Mouse (Mus musculus) gastrocnemius, adult 2 months (tissue): ENCODE results near the gene Nr1h3. TPM values are rescaled to one million over a fixed set of nuclear protein-coding genes. Genes with fewer than 3 reads are reported as not detected.

Experiments used
- DNase-seq: peaks from one replicate; pipeline ENCODE4 v3.0.0; 2022
- H3K27ac ChIP-seq: fragments of 200-600 bp; 2 replicates; pipeline ENCODE4 v1.8.1; 2022; ENCODE audit warnings: mild to moderate bottlenecking
- H3K4me3 ChIP-seq: fragments of 200-600 bp; 2 replicates; pipeline ENCODE4 v1.8.1; 2022; ENCODE audit warnings: mild to moderate bottlenecking, moderate library complexity
- CTCF ChIP-seq: fragments of 200-600 bp; IDR thresholded peaks from 2 replicates; pipeline ENCODE4 v1.8.1; 2022; ENCODE audit warnings: antibody characterized with exemption, mild to moderate bottlenecking, moderate library complexity
- intact Hi-C: fragments of 180-260 bp; cut with DNase I; formaldehyde crosslinking; loops from one replicate; pipeline ENCODE4 v1.15.1; 2025
- total RNA-seq, 2 experiments: library from RNA; stranded (reverse); gene quantifications; 2 replicates each; pipeline ENCODE4 v1.2.3; 2021

Nr1h3 gene
- total RNA-seq, 2 experiments from 2014 or later, result 26.8 to 26.9 TPM

DNA sequence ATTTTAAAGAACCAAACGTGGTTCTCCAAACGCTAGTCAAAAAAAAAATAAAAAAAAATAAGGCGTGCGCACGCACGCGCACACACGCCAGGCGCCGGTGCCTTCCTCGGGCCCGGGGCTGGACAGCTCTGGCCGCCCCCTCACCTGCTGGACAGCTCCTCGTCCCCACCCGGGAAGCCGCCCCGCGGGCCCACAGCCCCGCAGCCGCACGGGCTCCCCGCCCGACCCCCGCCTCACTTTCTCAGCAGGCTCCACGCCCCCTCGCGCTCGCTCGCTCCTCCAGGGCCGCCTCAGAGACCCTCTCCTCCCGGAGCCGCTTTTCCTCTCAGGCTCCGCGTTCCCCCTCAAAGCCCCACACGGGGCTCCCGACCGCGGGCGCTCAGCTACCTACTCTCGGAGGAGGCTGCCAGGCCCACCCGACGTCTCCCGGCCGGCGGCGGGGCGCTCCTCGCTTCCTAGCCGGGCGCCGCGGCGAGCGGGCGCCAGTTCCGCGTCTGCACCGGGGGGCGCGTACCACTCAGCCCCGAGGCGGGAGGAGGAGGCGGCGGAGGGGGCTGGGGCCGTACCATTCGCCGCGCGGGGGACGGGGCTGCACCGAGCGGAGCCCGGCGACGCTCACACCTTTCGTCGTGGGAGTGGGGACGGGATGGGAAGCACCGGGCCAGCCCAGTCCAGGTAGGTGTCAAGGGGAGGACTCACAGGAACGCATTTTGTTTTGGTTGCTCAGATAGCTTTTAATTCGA, 20.1 kb downstream of the Nr1h3 start:
- intact Hi-C loops, result no loop called here
- Histone ChIP-seq H3K4me3 (peak overlapping the region; percentile 90), H3K27ac (peak overlapping the region; percentile 76)
- no peak for TF ChIP-seq CTCF
- DNase-seq, result peak; percentile 71

DNA sequence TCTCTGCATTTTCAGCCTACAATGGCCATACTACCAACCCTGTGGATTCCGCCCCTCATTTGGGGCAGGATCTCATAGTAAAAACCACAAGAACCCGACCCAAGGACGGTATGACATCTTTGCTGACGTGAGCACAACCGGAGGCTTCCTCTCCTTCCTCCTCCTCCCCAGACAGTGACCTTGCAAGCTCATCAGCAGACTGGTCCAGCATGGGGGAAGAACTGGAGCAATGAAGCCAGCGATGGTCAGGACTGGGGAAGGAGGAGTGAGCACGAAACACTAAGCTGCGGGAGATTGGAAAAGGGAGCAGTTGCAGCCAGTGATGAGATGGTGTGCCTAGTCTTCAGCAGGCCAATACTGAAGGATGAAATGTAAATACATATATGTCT, 20.6 kb downstream of the Nr1h3 start:
- no peak overlapping the region; the same call in 1 of the 2 replicates for H3K27ac ChIP-seq
- intact Hi-C loops, result no loop called here
- TF ChIP-seq CTCF, result no peak
- DNase-seq, result no peak
- peak overlapping the region; percentile 90 for H3K4me3 ChIP-seq

DNA sequence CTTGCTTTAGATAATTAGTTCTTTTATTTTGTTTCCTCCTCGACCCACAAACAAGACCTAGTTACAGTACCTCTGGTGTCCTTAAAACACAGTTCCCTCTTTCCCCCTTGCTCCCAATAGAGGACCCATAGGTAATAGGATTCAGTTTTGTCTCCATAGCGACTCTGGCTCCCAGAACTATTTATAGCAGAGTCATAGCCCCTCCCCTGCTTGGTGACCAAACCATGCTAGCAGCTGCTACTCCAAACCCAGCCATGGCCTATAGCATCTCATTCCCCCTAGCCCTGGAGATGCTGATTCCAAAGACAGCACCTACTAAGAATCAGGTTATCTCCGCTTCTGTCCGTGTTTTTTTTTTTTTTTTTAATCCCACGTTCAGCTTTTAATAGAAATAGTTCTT, 21.9 kb downstream of the Nr1h3 start:
- intact Hi-C loops, result no loop called here
- H3K4me3 ChIP-seq, result no peak overlapping the region
- no peak overlapping the region for H3K27ac ChIP-seq
- no peak for DNase-seq
- TF ChIP-seq CTCF, result no peak

DNA sequence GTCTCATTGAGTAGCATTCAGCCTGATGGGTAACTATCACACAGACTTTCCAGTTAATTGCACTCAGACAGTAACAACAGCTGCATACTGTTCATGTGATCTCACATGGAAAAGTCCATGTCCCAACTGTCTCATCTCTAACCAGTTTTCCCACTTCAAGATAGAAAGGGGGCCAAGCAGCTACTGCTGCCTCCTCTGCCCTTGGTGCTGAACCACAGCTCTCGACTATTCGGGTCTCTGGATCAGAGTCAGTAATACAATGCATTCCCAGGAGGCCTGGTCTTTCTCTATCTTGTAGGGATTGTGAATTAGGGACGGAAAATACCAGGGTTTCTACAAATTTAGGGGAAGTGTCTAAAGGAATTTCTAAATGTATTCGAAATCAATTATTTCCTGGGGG, 22.8 kb downstream of the Nr1h3 start:
- intact Hi-C loops, result no loop called here
- Histone ChIP-seq H3K27ac (no peak overlapping the region), H3K4me3 (no peak overlapping the region)
- TF ChIP-seq CTCF, result no peak
- no peak for DNase-seq

DNA sequence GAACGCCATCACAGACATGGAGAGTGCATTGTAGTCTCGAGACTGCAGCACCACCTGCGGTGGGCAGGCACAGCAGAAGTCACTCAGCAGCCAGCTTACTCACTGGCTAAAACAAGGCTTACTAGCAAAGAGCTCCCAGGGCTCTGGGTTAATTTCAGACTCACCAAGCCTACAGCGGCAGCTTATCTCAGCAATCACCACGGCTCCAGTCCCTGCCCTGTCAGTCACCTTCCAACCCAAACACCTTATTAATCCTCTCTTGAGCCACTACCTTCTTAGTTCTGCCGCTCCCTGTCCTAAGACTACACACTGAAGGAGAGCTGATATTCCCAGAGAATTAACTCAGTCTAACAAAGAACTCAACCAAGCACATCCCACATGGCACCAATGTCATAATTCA, 26.4 kb downstream of the Nr1h3 start:
- TF ChIP-seq CTCF, result no peak
- DNase-seq, result no peak
- H3K4me3 ChIP-seq, result no peak overlapping the region
- intact Hi-C loops, result no loop called here
- no peak overlapping the region for H3K27ac ChIP-seq

DNA sequence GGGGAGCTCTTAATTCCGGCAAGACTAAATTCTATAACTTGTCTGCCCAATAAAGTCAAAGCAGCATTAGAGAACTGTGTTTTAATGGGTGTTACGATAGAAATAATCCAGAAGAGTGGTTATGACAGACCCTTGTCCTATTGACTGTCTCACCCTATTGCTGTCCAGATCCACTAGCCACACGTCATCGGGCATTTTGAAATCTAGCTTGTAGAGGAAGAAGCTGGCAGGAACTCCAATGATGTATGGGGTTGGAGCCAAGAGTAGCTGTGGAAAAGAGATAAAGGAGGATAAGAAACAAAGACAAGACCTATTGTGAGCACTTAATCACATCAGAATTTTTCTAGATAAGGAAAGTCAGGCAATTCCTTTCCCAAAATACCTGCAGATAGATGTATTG, 27.1 kb downstream of the Nr1h3 start:
- no peak for TF ChIP-seq CTCF
- H3K4me3 ChIP-seq, result no peak overlapping the region

DNA sequence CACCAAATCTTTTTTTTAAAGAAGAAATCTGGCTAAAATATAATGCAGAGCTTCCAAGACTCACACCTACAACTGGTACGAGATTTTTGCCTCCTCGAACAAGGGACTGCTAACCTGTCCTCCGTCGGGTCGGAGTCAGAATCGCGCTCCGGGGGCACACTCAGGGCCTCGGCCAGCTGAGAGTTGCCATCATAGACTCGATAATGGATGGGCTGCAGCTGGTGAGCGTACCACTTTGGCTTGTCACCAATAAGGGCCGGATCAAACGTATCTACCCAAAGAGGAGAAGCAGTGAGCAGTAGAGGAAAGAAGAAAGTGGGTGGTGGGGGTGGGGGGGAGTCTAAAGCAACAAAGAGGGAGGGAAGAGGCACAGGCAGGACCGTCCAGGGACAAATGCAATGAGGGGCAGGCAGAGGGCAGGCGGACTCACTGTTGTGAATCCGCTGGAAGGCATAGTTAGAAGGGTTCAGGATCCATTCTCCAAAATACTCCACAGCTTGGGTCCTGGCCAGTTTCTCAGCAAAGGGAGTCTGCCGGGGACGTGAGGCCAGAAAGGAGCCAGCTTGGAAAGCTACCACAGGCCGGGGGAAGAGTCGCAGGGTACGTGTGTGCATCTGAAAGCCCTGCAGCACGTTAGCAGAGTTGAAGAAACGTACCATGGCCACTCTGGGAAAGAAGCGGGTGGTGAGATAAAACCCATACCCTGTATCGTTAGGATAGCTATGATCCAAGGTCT, 32.9 kb downstream of the Nr1h3 start:
- TF ChIP-seq CTCF, result no peak
- intact Hi-C loops, result no loop called here
- no peak overlapping the region for H3K4me3 ChIP-seq
- DNase-seq, result no peak
- no peak overlapping the region for H3K27ac ChIP-seq

More for the DNA sequence above, 27.1 kb downstream of the Nr1h3 start:
- intact Hi-C loops, result no loop called here
- no peak overlapping the region for H3K27ac ChIP-seq
- no peak for DNase-seq

DNA sequence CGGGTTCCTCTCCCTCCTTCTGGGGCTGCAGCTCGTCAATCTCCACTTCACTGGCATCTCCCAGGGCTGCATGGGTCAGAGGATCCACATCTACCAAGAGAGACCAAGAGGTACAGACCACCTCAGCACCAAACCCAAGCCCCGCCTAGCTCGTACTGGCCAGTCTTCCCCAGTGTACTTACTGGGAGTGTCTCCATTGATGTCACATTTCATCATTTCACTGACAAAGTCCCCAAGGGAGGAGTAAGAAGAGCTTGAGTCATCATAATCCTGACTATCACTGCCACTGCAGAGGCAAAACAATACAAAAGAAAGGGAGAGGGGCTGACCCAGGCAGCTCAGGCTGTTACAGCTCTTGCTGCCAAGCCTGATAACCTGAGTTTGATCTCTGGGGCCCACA, 35.0 kb downstream of the Nr1h3 start:
- TF ChIP-seq CTCF, result no peak
- H3K27ac ChIP-seq, result no peak overlapping the region
- no peak for DNase-seq
- intact Hi-C loops, result no loop called here
- H3K4me3 ChIP-seq, result no peak overlapping the region

DNA sequence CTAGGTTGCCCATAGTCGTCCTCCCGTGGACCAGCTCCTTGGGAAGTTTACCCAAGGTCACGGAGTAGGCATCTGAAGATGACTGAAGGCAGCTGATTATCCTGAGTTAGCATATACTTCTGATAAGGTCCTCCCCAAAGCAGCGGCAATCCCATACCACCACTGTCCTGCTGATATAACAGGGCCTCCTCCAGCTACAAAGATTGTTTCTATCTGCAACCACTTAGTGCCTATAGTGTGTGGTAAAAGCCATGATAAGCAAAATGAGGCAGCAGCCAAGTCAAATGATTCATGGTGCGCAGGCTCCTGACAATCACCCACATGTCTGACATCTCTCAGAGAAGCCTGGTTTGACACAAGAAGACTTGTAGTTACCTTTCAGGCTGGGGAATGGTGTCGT, 37.6 kb downstream of the Nr1h3 start:
- no peak overlapping the region for H3K4me3 ChIP-seq
- no peak for DNase-seq
- no peak for TF ChIP-seq CTCF
- H3K27ac ChIP-seq, result no peak overlapping the region
- intact Hi-C loops, result no loop called here

DNA sequence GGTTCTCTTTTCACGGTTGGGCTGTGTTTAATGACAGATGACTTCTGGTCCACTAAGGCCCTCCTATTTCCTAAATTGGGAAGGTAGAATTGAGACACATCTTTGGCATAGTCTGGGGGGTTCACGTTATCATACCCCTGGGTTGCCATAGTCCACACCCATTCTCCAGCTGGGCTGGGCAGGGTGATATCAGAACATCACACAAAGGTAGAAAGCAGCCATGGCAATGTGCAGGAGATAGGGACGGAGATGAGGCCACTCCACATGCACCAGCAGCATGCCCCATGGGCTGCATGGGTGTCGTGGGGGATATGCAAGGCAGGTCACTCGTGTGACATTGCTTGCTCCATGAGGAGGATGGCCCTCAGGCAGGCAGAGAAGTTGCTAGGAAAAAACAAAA, 39.1 kb downstream of the Nr1h3 start:
- no peak for TF ChIP-seq CTCF
- Histone ChIP-seq H3K27ac (no peak overlapping the region), H3K4me3 (no peak overlapping the region)
- no peak for DNase-seq
- intact Hi-C loops, result no loop called here

DNA sequence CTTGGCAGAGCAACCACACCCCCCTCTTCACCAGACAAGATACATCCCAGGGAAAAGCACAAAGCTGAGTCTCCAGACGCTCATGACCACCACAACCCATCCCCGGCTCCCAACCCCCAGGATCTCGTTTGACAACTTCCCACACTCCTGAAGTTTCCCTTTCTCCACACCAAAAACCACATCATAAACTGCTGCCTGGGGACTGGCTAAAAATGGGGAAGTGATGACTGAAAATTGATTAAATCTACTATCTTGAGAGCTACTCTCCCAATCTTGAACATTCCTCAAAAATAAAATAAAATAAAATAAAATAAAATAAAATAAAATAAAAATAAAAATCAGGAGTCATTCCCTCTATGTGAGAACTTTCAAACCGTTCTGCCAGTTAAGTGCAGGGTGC, 39.7 kb downstream of the Nr1h3 start:
- no peak for DNase-seq
- Histone ChIP-seq H3K4me3 (no peak overlapping the region), H3K27ac (no peak overlapping the region)
- intact Hi-C loops, result no loop called here
- TF ChIP-seq CTCF, result no peak

DNA sequence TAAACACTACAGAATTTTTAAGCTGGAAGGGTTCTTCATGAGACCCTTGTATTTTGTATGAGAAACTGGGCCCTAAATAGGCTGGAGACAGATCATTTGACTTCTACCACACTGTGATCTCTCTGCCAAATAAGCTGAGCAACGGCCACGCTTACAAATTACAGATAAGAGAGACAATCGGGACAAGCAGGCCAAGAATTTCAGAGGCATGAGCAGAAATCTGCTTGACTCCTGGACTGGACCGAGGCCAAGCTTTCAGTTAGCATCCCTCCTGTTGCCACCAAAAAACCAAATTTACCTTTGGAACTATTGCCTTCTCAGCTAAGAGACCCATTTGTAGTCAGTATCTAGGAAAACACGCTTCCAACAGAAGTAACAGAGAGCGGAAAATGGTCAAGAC, 42.0 kb downstream of the Nr1h3 start:
- no peak overlapping the region for H3K4me3 ChIP-seq
- H3K27ac ChIP-seq, result no peak overlapping the region
- intact Hi-C loops, result no loop called here
- TF ChIP-seq CTCF, result no peak
- no peak for DNase-seq

DNA sequence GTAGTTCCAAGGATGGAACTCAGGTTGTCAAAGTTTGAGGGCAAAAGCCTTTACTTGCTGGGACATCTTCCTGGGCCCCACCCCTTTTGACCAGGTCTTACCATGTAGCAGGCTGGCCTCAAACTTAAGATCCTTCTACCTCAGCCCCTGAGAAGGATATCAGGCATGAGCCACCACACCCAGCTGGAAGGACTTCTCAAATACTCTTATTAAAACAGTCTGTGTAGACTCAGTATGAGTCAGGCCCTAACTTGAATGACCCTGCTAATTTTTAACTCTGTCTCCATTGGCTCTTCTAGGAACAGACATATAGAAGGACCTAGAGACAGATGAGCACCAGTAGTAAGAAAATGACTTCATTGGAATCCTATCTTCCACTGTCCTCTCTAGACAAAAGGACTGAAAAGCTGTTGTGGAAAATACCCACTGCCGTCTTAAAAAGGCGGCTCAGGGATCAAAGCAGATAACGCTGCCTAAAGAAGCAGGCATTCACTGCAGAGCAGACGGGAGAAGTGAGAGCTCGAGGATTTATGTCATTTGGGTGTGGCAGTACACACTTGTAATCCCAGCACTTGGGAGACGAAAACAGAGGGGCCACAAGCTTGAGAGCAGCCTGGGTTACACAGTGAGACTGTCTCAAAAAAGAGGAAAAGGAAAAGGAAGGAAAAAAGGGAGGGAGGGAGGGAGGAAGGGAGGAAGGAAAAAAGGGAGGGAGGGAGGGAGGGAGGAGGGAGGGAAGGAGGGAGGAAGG, 45.5 kb downstream of the Nr1h3 start:
- no peak for DNase-seq
- Histone ChIP-seq H3K4me3 (no peak overlapping the region), H3K27ac (no peak overlapping the region)
- intact Hi-C loops, result no loop called here
- no peak for TF ChIP-seq CTCF
